27 mouse cellular contexts compared by ENCODE assay signal in genomic region chr3:89982426-89982825, GRCm38 (mm10).
"Had no signal": no experiment of that assay in that cellular context is flagged by ENCODE, and none has a peak within 500 bp of the region (broad histone marks: within the 10 kb centered on the region; RNA-seq: fewer than 3 reads in every experiment).

No protein-coding gene starts in this region.

- H3K4me1 ChIP-seq: heart, embryonic 10.5 days; heart, embryonic 12.5 days; hindbrain, embryonic 10.5 days; hindbrain, embryonic 12.5 days; kidney, embryonic 15.5 days; limb, embryonic 10.5 days; limb, embryonic 12.5 days; liver, embryonic 13.5 days; liver, embryonic 15.5 days had no signal

- H3K9me3 ChIP-seq: heart, embryonic 10.5 days; heart, embryonic 12.5 days; hindbrain, embryonic 10.5 days; hindbrain, embryonic 12.5 days; kidney, embryonic 15.5 days; limb, embryonic 10.5 days; limb, embryonic 12.5 days; liver, embryonic 13.5 days; liver, embryonic 15.5 days had no signal

- H3K4me3 ChIP-seq: gastrocnemius, adult 2 months; heart, embryonic 10.5 days; heart, embryonic 12.5 days; hindbrain, embryonic 10.5 days; hindbrain, embryonic 12.5 days; kidney, embryonic 15.5 days; limb, embryonic 10.5 days; limb, embryonic 12.5 days; liver, embryonic 13.5 days; liver, embryonic 15.5 days had no signal

- H3K4me2 ChIP-seq: heart, embryonic 12.5 days; hindbrain, embryonic 12.5 days; hindbrain, embryonic 14.5 days; kidney, embryonic 15.5 days; limb, embryonic 12.5 days; liver, embryonic 11.5 days; liver, embryonic 13.5 days; liver, embryonic 15.5 days had no signal

- H3K27ac ChIP-seq: gastrocnemius, adult 2 months; heart, embryonic 10.5 days; hindbrain, embryonic 10.5 days; hindbrain, embryonic 12.5 days; hindbrain, embryonic 14.5 days; hindbrain, postnatal 0 days; kidney, embryonic 15.5 days; kidney, postnatal 0 days; limb, embryonic 10.5 days; limb, embryonic 12.5 days; liver, embryonic 13.5 days; liver, embryonic 15.5 days had no signal

- H3K27me3 ChIP-seq: heart, embryonic 12.5 days; hindbrain, embryonic 12.5 days; kidney, embryonic 15.5 days; limb, embryonic 12.5 days; liver, embryonic 13.5 days; liver, embryonic 15.5 days had no signal

- DNase-seq: gastrocnemius, adult 2 months; gastrocnemius, postnatal 10 days; gastrocnemius, postnatal 25 days; heart, adult 18-20 months; heart, postnatal 10 days; heart, postnatal 4 days; kidney, adult 11 months; kidney, adult 2 months; kidney, adult 9 months; kidney, postnatal 14 days; kidney, postnatal 36 days; layer of hippocampus, adult 9-11 months; layer of hippocampus, postnatal 36 days; liver; liver, embryonic 13.5 days had no signal

- H3K36me3 ChIP-seq: heart, embryonic 10.5 days; heart, embryonic 12.5 days; hindbrain, embryonic 10.5 days; hindbrain, embryonic 12.5 days; kidney, embryonic 15.5 days; limb, embryonic 10.5 days; limb, embryonic 12.5 days; liver, embryonic 13.5 days; liver, embryonic 15.5 days had no signal

- ATAC-seq: hindbrain, postnatal 0 days had no signal

- H3K9ac ChIP-seq: heart, embryonic 12.5 days; hindbrain, embryonic 12.5 days; hindbrain, embryonic 14.5 days; kidney, embryonic 15.5 days; limb, embryonic 12.5 days; liver, embryonic 13.5 days; liver, embryonic 15.5 days had no signal
